Comparison of ENCODE assay signal across 9 mouse cellular contexts in genomic region chr11:7212126-7212798, GRCm38 (mm10). TPM values are rescaled to one million over a fixed set of nuclear protein-coding genes. Genes with fewer than 3 reads are reported as not detected.
A peak's percentile ranks its signal among the peaks of the same experiment; 100 is the strongest.
DNase-seq lines count a peak whose midpoint lies in the region; ATAC-seq and TF ChIP-seq lines count a peak whose summit lies in the region.
"Had no signal": no experiment of that assay in that cellular context is flagged by ENCODE, and none has a peak within 500 bp of the region (broad histone marks: within the 10 kb centered on the region; RNA-seq: fewer than 3 reads in every experiment).

No protein-coding gene starts in this region.

- no peak for ATAC-seq in kidney, embryonic 16.5 days (ENCODE audit: low FRiP score, low TSS enrichment)
- no peak for ATAC-seq in neural tube, embryonic 13.5 days (ENCODE audit: low read depth)
- no peak for ATAC-seq in inflammation-experienced regulatory T-cells, adult 6 months

- TF ChIP-seq POLR2A in embryonic fibroblast, embryonic 13.5 days (IDR thresholded peaks at IDR 0.05; ENCODE audit: low read depth, low read length), result no peak; the same call in 1 of the 2 replicates

- no peak for TF ChIP-seq CTCF in embryonic fibroblast, embryonic 13.5 days (IDR thresholded peaks at IDR 0.05; ENCODE audit: borderline replicate concordance, insufficient read depth, low read length)

- WGBS in kidney, embryonic 16.5 days, result 17% methylated on average over 17 of the region's 17 CpGs
- 22% methylated on average over 17 of the region's 17 CpGs for WGBS in limb, embryonic 10.5 days
- 15% methylated on average over 17 of the region's 17 CpGs for whole genome bisulfite sequencing in neural tube, embryonic 13.5 days

- peaks cover 31% of the 10 kb centered on the region for H3K27me3 ChIP-seq in kidney, embryonic 16.5 days (ENCODE audit: insufficient read depth, low read length)
- H3K27me3 ChIP-seq in limb, embryonic 10.5 days (ENCODE audit: low read depth, poor library complexity, severe bottlenecking), result peaks cover 47% of the 10 kb centered on the region
- peaks cover 32% of the 10 kb centered on the region for H3K27me3 ChIP-seq in neural tube, embryonic 13.5 days

- peaks cover 18% of the 10 kb centered on the region for H3K4me1 ChIP-seq in kidney, embryonic 16.5 days (ENCODE audit: insufficient read depth, low read length)
- H3K4me1 ChIP-seq in embryonic fibroblast, embryonic 13.5 days (ENCODE audit: control insufficient read depth, insufficient read depth, low read length), result no peaks in the 10 kb centered on the region; the same call in 1 of the 2 replicates
- peaks cover 43% of the 10 kb centered on the region for H3K4me1 ChIP-seq in limb, embryonic 10.5 days
- peaks cover 39% of the 10 kb centered on the region for H3K4me1 ChIP-seq in neural tube, embryonic 13.5 days (replicated peaks)

- peak overlapping the region; percentile 70; the same call in 1 of the 2 replicates for H3K9ac ChIP-seq in kidney, embryonic 16.5 days (replicated peaks; ENCODE audit: low read length)
- H3K9ac ChIP-seq in neural tube, embryonic 13.5 days, result peak overlapping the region; percentile 79

- no peaks in the 10 kb centered on the region for H3K9me3 ChIP-seq in kidney, embryonic 16.5 days (ENCODE audit: low read length)
- no peaks in the 10 kb centered on the region for H3K9me3 ChIP-seq in limb, embryonic 10.5 days (replicated peaks)
- H3K9me3 ChIP-seq in neural tube, embryonic 13.5 days, result no peaks in the 10 kb centered on the region

- H3K36me3 ChIP-seq in kidney, embryonic 16.5 days (ENCODE audit: insufficient read depth, low read length), result no peaks in the 10 kb centered on the region; the same call in 1 of the 2 replicates
- peaks cover 12% of the 10 kb centered on the region; the same call in 1 of the 2 replicates for H3K36me3 ChIP-seq in limb, embryonic 10.5 days
- peaks cover 8% of the 10 kb centered on the region for H3K36me3 ChIP-seq in neural tube, embryonic 13.5 days

- no peak overlapping the region for H3K27ac ChIP-seq in kidney, embryonic 16.5 days (ENCODE audit: low read length)
- H3K27ac ChIP-seq in embryonic fibroblast, embryonic 13.5 days (ENCODE audit: insufficient read depth, low read length), result no peak overlapping the region
- H3K27ac ChIP-seq in limb, embryonic 10.5 days, result peak overlapping the region; percentile 81; the same call in 1 of the 2 replicates
- H3K27ac ChIP-seq in neural tube, embryonic 13.5 days (replicated peaks), result no peak overlapping the region; the same call in 1 of the 2 replicates

- peak overlapping the region; percentile 94 for H3K4me2 ChIP-seq in kidney, embryonic 16.5 days (replicated peaks; ENCODE audit: low read depth, low read length)
- H3K4me2 ChIP-seq in neural tube, embryonic 13.5 days, result peak overlapping the region; percentile 90

- DNase-seq in kidney, postnatal 25 days, result no peak
- DNase-seq in limb, embryonic 10.5 days (ENCODE audit: low spot score), result peak; percentile 46
- DNase-seq in cerebellum, postnatal 10 days, result no peak
- no peak for DNase-seq in testis, postnatal 14 days (ENCODE audit: low spot score)
- DNase-seq: lung, postnatal 10 days had no signal

- peak overlapping the region; percentile 68 for H3K4me3 ChIP-seq in kidney, embryonic 16.5 days (ENCODE audit: low read length)
- peak overlapping the region; percentile 37 for H3K4me3 ChIP-seq in embryonic fibroblast, embryonic 13.5 days (ENCODE audit: insufficient read depth, low read length)
- peak overlapping the region; percentile 72 for H3K4me3 ChIP-seq in limb, embryonic 10.5 days
- peak overlapping the region; percentile 67 for H3K4me3 ChIP-seq in neural tube, embryonic 13.5 days

RNA-seq across cellular contexts. Expression of gene Igfbp3, which starts 1.5 kb away (rescaled TPM):
- polyA plus RNA-seq in kidney, embryonic 16.5 days (2015; fragmentation: Nextera tagmentation; extraction: Ambion mirVana), result 85.9 and 97.3 TPM in 2 replicates
- 41.0 and 209 TPM in 2 replicates for polyA plus RNA-seq in embryonic fibroblast, embryonic 13.5 days (2011; ENCODE audit: insufficient read length, low read depth, missing spikeins)
- polyA plus RNA-seq in limb, embryonic 10.5 days (2016; fragmentation: Nextera tagmentation; extraction: Ambion mirVana), result 37.3 and 51.1 TPM in 2 replicates
- polyA plus RNA-seq in neural tube, embryonic 13.5 days (2015; fragmentation: Nextera tagmentation; extraction: Ambion mirVana), result 20.6 and 27.6 TPM in 2 replicates
- not detected for polyA plus RNA-seq in inflammation-experienced regulatory T-cells, adult 6 months (2017; shearing (Covaris generic))

RNA-seq across cellular contexts. Expression of gene Igfbp1, which starts 14.7 kb away (rescaled TPM):
- polyA plus RNA-seq in kidney, embryonic 16.5 days (2015; fragmentation: Nextera tagmentation; extraction: Ambion mirVana), result 7.1 and 9.3 TPM in 2 replicates
- not detected in 2 replicates for polyA plus RNA-seq in embryonic fibroblast, embryonic 13.5 days (2011; ENCODE audit: insufficient read length, low read depth, missing spikeins)
- polyA plus RNA-seq in limb, embryonic 10.5 days (2016; fragmentation: Nextera tagmentation; extraction: Ambion mirVana), result 0.21 TPM in 1 of 2 replicates, not detected in the other
- polyA plus RNA-seq in neural tube, embryonic 13.5 days (2015; fragmentation: Nextera tagmentation; extraction: Ambion mirVana), result 0.32 and 0.38 TPM in 2 replicates
- polyA plus RNA-seq in inflammation-experienced regulatory T-cells, adult 6 months (2017; shearing (Covaris generic)), result not detected

RNA-seq across cellular contexts. Expression of gene Gm11985, which starts 23.9 kb away (rescaled TPM):
- 0.16 TPM in 1 of 2 replicates, not detected in the other for polyA plus RNA-seq in kidney, embryonic 16.5 days (2015; fragmentation: Nextera tagmentation; extraction: Ambion mirVana)
- polyA plus RNA-seq in embryonic fibroblast, embryonic 13.5 days (2011; ENCODE audit: insufficient read length, low read depth, missing spikeins), result not detected in 2 replicates
- not detected in 2 replicates for polyA plus RNA-seq in limb, embryonic 10.5 days (2016; fragmentation: Nextera tagmentation; extraction: Ambion mirVana)
- polyA plus RNA-seq in neural tube, embryonic 13.5 days (2015; fragmentation: Nextera tagmentation; extraction: Ambion mirVana), result not detected in 2 replicates
- polyA plus RNA-seq in inflammation-experienced regulatory T-cells, adult 6 months (2017; shearing (Covaris generic)), result not detected

Comparison
In these comparisons a context has a peak if more than half of its experiments do, and no peak if none do; other contexts are left out.
1. RNA of gene Igfbp3, which starts 1.5 kb away (polyA plus RNA-seq): 41.0 to 209 TPM in embryonic fibroblast, embryonic 13.5 days, 85.9 to 97.3 TPM in kidney, embryonic 16.5 days, 37.3 to 51.1 TPM in limb, embryonic 10.5 days and 20.6 to 27.6 TPM in neural tube, embryonic 13.5 days; not detected in inflammation-experienced regulatory T-cells, adult 6 months; every median in the first group is over 10 times any median in the second.
2. Peak in every context shown above with its lines, with median percentiles within 50 percentile points of each other: H3K4me3 ChIP-seq.